Mouse (Mus musculus): ENCODE data around the gene Pnkd.

DNA sequence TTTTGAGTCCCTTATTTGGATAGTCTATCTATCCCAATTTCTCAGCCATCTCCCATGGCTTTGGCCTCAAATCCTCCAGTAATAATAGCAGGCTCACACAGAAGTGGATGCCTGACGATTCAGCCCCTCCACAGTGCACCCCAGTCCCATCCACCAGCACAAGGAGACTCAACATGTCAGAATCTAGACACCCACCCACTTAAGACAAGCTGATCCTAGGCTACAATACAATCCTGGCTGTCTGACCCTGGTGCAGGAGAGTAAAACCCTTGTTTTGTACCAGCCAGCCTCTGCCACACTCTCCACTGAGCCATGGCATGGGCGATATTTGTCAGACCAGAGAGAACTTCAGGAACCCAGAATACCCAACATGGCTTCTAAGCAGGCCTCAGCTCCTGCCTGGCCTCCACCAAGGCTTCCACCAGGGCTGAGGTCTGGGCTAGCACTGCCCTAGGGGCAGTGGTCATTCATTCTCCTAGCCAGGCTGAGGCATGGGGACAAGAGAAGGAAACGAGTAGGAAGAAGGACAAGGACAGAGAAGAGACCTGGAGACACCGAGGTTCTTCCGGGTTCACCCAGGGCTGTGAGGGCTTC is 13.5 kb downstream of the Pnkd start:
- TF ChIP-seq CTCF (IDR thresholded peaks at IDR 0.05; ENCODE audit: borderline replicate concordance, insufficient read depth, low read depth, low read length) (no peak), POLR2A (IDR thresholded peaks at IDR 0.05; ENCODE audit: borderline replicate concordance, insufficient read depth, low read length) (no peak)
